Mouse (Mus musculus) frontal cortex, postnatal 10 days (tissue): Measurements from ENCODE around the gene Slc34a3.

ENCODE experiments used
- DNase-seq, 2 experiments: peaks; one replicate each; pipeline ENCODE4 v3.0.0; 2022; ENCODE audit warnings: low spot score in 2 of 2, mixed read lengths in 1 of 2

Slc34a3 gene

GRCm38 (mm10) chr2:25225811-25226379 is 8.3 kb downstream of the Slc34a3 start:
- no peak for DNase-seq

- DNase-seq, result peak; percentile 99 to 100
These were observed 9.1 kb downstream of the Slc34a3 start for GRCm38 (mm10) chr2:25224766-25225752.

- DNase-seq, result no peak
These were observed 9.7 kb downstream of the Slc34a3 start, which contains the start of gene Tubb4b for GRCm38 (mm10) chr2:25224492-25224765. Gene Tubb4b, minus strand, starts transcription at chr2:25224702.

- peak in 1 of 2 experiments; percentile 58 for DNase-seq
These were observed 10.3 kb downstream of the Slc34a3 start for GRCm38 (mm10) chr2:25223681-25224491.

GRCm38 (mm10) chr2:25221331-25221772 is 12.8 kb downstream of the Slc34a3 start:
- no peak for DNase-seq

- DNase-seq, result no peak
These were observed 15.7 kb downstream of the Slc34a3 start, which contains the start of gene Fam166a for GRCm38 (mm10) chr2:25218445-25218844. Gene Fam166a, plus strand, starts transcription at chr2:25218745.

GRCm38 (mm10) chr2:25217666-25218065 is 16.5 kb downstream of the Slc34a3 start:
- DNase-seq, result no peak

- DNase-seq, result no peak
These were observed 19.7 kb downstream of the Slc34a3 start, which contains the start of gene Stpg3 for GRCm38 (mm10) chr2:25214444-25214843. Gene Stpg3, minus strand, starts transcription at chr2:25214637.

- DNase-seq, result no peak
These were observed 20.8 kb downstream of the Slc34a3 start for GRCm38 (mm10) chr2:25213266-25213865.

- peak; percentile 79 to 83 for DNase-seq
These were observed 23.0 kb downstream of the Slc34a3 start, which contains the start of gene Nelfb for GRCm38 (mm10) chr2:25211121-25211670. Gene Nelfb, minus strand, starts transcription at chr2:25211489.

- DNase-seq, result peak in 1 of 2 experiments; percentile 27
These were observed 23.5 kb downstream of the Slc34a3 start for GRCm38 (mm10) chr2:25210686-25211085.

- DNase-seq, result no peak
These were observed 26.6 kb downstream of the Slc34a3 start for GRCm38 (mm10) chr2:25207593-25207992.

- no peak for DNase-seq
These were observed 30.4 kb downstream of the Slc34a3 start for GRCm38 (mm10) chr2:25203631-25204214.

- no peak for DNase-seq
These were observed 33.5 kb downstream of the Slc34a3 start for GRCm38 (mm10) chr2:25200631-25201030.

- DNase-seq, result no peak
These were observed 36.2 kb downstream of the Slc34a3 start for GRCm38 (mm10) chr2:25197946-25198345.

GRCm38 (mm10) chr2:25197191-25197590 is 37.0 kb downstream of the Slc34a3 start:
- no peak for DNase-seq

- DNase-seq, result no peak
These were observed 37.8 kb downstream of the Slc34a3 start, which contains the start of gene Tor4a for GRCm38 (mm10) chr2:25196172-25196954. Gene Tor4a, minus strand, starts transcription at chr2:25196886.

GRCm38 (mm10) chr2:25195211-25196156 is 38.7 kb downstream of the Slc34a3 start:
- no peak for DNase-seq
